Mouse (Mus musculus) embryonic facial prominence, embryonic 15.5 days (tissue): Measurements from ENCODE around the gene Chmp6. TPM values are rescaled to one million over a fixed set of nuclear protein-coding genes. Genes with fewer than 3 reads are reported as not detected.
A peak's percentile ranks its signal among the peaks of the same experiment; 100 is the strongest.

Experiments
- ATAC-seq: fragments of 200-750 bp; cut with Nextera tagmentation; 2 replicates; pipeline ENCODE4 v1.8.0; 2017; ENCODE audit warnings: low read depth, moderate TSS enrichment; ENCODE audit not compliant: insufficient number of reproducible peaks, low FRiP score, low TSS enrichment
- H3K27ac ChIP-seq: fragments of 300-500 bp; sonication (generic); replicated peaks from 2 replicates; pipeline ENCODE4 v1.5.1; 2015; ENCODE audit warnings: mild to moderate bottlenecking, inconsistent platforms
- H3K27me3 ChIP-seq: fragments of 300-500 bp; sonication (generic); 2 replicates; pipeline ENCODE4 v1.6.1; 2015; ENCODE audit warnings: inconsistent platforms
- H3K36me3 ChIP-seq: fragments of 300-500 bp; sonication (generic); 2 replicates; pipeline ENCODE4 v1.6.1; 2015; ENCODE audit warnings: mild to moderate bottlenecking, inconsistent platforms
- H3K4me1 ChIP-seq: fragments of 300-500 bp; sonication (generic); 2 replicates; pipeline ENCODE4 v1.6.1; 2015; ENCODE audit warnings: inconsistent platforms
- H3K4me2 ChIP-seq: fragments of 300-500 bp; sonication (generic); replicated peaks from 2 replicates; pipeline ENCODE4 v1.6.1; 2015; ENCODE audit warnings: mild to moderate bottlenecking, inconsistent platforms
- H3K4me3 ChIP-seq: fragments of 300-500 bp; sonication (generic); replicated peaks from 2 replicates; pipeline ENCODE4 v1.5.1; 2015; ENCODE audit warnings: mild to moderate bottlenecking, inconsistent platforms
- H3K9ac ChIP-seq: fragments of 300-500 bp; sonication (generic); 2 replicates; pipeline ENCODE4 v1.6.1; 2015; ENCODE audit warnings: inconsistent platforms
- H3K9me3 ChIP-seq: fragments of 300-500 bp; sonication (generic); replicated peaks from 2 replicates; pipeline ENCODE4 v1.6.1; 2016; ENCODE audit warnings: inconsistent platforms
- WGBS: fragments of 180-500 bp; shearing (Covaris S2); methylation state at CpG from one replicate; pipeline ENCODE4 v1.1.7; 2015; 5-methylcytosine and 5-hydroxymethylcytosine counted together
- polyA plus RNA-seq: library from polyadenylated mRNA; unstranded; fragments of >200 nt; fragmentation: Nextera tagmentation; extraction: Ambion mirVana; gene quantifications from 2 replicates; pipeline ENCODE4 v1.2.1, GENCODE M21; 2015

Gene Chmp6
- polyA plus RNA-seq, 1 experiment from 2014 or later: 93.8 TPM

DNA sequence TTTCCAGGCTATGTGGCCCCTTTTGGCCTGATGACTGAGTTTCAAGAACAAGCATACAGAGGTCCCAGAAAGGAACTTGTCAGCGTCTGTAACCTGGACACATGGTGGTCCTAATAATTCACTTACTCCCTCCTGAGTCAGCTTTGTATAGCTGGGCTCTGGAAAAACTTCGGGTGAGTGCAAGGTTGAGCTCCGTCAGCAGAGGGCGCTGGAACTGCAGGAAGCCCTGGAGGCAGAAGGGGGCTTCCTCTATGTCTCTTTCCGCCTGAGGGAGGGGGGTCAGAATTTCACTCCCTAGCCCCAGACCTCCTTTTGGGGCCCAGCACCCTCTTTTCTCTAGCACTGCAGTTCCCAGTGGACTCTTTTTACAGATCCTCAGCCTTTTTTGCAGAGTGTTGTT is 3.8 kb upstream of the Chmp6 start:
- no peak for ATAC-seq
- H3K4me2 ChIP-seq: peak overlapping the region; percentile 30
- H3K9ac ChIP-seq: no peak overlapping the region

DNA sequence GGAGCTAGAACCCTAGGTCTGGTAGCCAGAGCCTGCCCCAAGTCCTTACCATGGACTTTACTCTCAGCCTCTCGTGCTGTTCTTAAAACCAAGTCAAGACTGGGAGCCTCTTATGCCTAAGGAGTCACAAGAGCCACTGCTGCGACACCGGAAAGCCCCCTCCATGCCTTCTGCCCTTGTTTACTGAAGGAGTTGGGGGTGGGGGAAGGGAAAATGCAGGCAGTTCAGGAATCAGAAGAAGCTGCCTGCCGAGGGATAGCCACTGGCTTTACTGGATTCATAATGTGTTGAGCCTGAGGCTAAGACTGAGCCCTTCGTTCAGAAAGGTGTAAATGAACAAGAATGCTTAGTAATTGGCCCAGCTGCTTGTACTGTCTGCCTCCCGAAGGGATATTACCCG is 396 bp upstream of the Chmp6 start:
- peak overlapping the region; percentile 66 for H3K4me3 ChIP-seq
- peak overlapping the region; percentile 67; the same call in 1 of the 2 replicates for H3K27ac ChIP-seq
- H3K9ac ChIP-seq: 0 out of 2 replicates have a peak overlapping the region, but pooled peaks have one; percentile 85
- no peak for ATAC-seq
- H3K9me3 ChIP-seq: no peaks in the 10 kb centered on the region
- peak overlapping the region; percentile 83 for H3K4me2 ChIP-seq
- peaks cover 40% of the 10 kb centered on the region for H3K4me1 ChIP-seq
- H3K36me3 ChIP-seq: peaks cover 23% of the 10 kb centered on the region
- 0 out of 2 replicates have a peak, but pooled peaks cover 8% of the 10 kb centered on the region for H3K27me3 ChIP-seq
- WGBS: 8% methylated on average over 7 of the region's 7 CpGs

More for the DNA sequence above, 3.8 kb upstream of the Chmp6 start:
- H3K36me3 ChIP-seq: no peaks in the 10 kb centered on the region
- H3K4me3 ChIP-seq: no peak overlapping the region
- peaks cover 19% of the 10 kb centered on the region for H3K4me1 ChIP-seq
- WGBS: under 1% methylated on average over 5 of the region's 5 CpGs
- H3K27ac ChIP-seq: no peak overlapping the region
- no peaks in the 10 kb centered on the region for H3K9me3 ChIP-seq
- H3K27me3 ChIP-seq: peaks cover 17% of the 10 kb centered on the region; the same call in 1 of the 2 replicates

DNA sequence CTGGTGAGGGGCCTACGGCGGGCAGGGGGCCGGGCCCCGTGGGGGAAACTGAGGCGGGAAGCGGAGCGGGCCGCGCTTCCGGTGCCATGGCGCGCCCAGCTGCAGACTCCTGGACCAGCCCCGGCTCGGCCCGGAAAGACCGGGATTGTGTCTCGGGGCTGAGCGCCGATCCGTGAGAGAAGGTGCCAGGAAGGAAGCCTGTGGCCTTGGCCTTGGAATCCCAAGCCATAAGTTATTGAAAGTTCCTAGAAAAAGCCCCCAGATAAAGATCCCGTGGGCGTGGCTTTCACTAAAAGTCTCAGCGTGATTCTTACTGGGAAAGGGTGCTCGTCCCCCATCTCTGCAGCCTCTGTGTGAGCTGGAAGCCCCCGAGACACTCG is 684 bp downstream of the Chmp6 start:
- peak overlapping the region; percentile 67 for H3K27ac ChIP-seq
- H3K9me3 ChIP-seq: no peaks in the 10 kb centered on the region
- H3K4me1 ChIP-seq: peaks cover 40% of the 10 kb centered on the region
- H3K27me3 ChIP-seq: 0 out of 2 replicates have a peak, but pooled peaks cover under 1% of the 10 kb centered on the region
- peak overlapping the region; percentile 66 for H3K4me3 ChIP-seq
- WGBS: under 1% methylated on average over 26 of the region's 26 CpGs
- 0 out of 2 replicates have a peak, but pooled peaks have one; percentile 11 for ATAC-seq
- H3K4me2 ChIP-seq: peak overlapping the region; percentile 83
- H3K36me3 ChIP-seq: peaks cover 34% of the 10 kb centered on the region
- peak overlapping the region; percentile 85 for H3K9ac ChIP-seq

DNA sequence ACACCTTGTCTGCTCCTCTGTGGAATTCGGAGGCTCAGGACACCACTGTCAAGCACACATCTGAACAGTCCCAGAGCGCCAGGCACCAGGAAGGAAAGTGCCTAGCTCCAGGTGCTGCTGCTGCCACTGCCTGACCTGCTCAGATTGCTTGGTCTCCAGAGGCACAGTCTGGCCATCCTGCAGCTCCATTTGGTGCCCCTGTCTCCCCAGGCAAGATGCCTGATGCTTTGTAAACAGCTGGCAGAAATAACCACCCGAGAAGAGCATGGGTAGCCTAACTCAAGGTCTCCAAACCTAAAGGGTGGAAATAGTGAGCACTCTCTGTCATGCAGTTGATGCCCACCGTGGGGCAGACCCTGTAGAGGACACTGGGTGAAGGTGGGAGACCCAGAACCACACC is 1.1 kb downstream of the Chmp6 start:
- Histone ChIP-seq H3K9me3 (no peaks in the 10 kb centered on the region), H3K9ac (peak overlapping the region; percentile 85), H3K36me3 (peaks cover 38% of the 10 kb centered on the region), H3K4me3 (peak overlapping the region; percentile 66), H3K27ac (peak overlapping the region; percentile 67; the same call in 1 of the 2 replicates), H3K27me3 (no peaks in the 10 kb centered on the region), H3K4me1 (peaks cover 40% of the 10 kb centered on the region), H3K4me2 (peak overlapping the region; percentile 83)
- ATAC-seq: no peak
- 14% methylated on average over 4 of the region's 4 CpGs for WGBS

DNA sequence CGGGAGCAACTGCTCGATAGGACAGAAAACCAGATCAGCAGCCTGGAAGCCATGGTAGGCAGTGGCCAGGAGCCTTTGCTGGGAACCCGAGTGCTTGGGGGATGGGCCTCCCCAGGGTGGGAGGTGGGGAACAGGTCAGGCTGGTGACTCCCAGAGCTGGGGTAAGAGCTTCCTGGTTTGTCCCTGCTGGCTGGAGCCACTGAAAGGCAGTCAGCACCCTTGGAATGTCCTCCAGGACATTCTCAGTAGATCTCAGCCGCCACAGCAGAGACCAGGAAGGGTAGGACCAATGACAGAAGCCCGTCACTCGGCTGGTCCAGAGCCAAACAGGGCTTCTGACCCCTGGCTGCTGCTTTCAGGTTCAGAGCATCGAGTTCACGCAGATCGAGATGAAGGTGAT is 2.4 kb downstream of the Chmp6 start:
- Histone ChIP-seq H3K4me1 (peaks cover 35% of the 10 kb centered on the region), H3K4me3 (no peak overlapping the region), H3K9ac (no peak overlapping the region), H3K27me3 (no peaks in the 10 kb centered on the region), H3K36me3 (peaks cover 49% of the 10 kb centered on the region), H3K9me3 (no peaks in the 10 kb centered on the region), H3K4me2 (no peak overlapping the region; the same call in 1 of the 2 replicates), H3K27ac (peak overlapping the region; percentile 31; the same call in 1 of the 2 replicates)
- no peak for ATAC-seq
- 78% methylated on average over 9 of the region's 9 CpGs for WGBS

DNA sequence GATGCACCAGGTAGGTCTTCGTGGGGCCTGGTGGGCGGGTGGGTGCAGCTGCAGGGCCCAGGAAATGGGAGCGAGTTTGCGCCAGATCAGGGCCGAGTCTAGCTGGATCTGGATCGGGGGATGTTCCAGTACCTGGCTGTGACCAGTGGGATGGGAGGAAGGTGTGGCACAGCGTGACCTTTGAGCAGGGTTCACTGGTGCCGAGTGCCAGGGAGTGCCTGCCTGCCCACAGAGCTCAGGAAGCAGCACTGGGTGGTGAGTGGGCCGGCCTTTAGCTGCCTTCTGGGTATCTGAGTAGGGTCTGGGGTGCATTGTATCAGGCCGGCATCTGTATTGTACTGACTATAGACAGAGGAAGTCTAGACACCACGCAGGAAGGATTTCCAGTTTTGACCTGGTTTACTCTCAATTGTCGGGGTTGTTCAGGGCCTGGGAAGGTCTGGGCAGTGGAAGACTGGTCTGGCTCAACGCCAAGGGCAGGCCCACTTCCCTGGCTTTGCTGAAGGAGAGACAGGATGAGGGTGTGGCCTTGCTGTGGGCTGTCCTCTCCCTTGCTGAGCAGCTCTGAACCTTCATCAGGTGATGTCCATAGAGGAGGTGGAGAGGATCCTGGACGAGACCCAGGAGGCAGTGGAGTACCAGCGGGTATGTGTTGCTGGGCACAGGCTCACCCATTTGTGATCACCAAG is 3.0 kb downstream of the Chmp6 start:
- Histone ChIP-seq H3K27me3 (no peaks in the 10 kb centered on the region), H3K9me3 (no peaks in the 10 kb centered on the region), H3K9ac (no peak overlapping the region), H3K4me2 (no peak overlapping the region), H3K4me3 (no peak overlapping the region), H3K36me3 (peaks cover 49% of the 10 kb centered on the region), H3K4me1 (peaks cover 35% of the 10 kb centered on the region), H3K27ac (peak overlapping the region; percentile 31; the same call in 1 of the 2 replicates)
- 83% methylated on average over 15 of the region's 15 CpGs for WGBS
- ATAC-seq: no peak

DNA sequence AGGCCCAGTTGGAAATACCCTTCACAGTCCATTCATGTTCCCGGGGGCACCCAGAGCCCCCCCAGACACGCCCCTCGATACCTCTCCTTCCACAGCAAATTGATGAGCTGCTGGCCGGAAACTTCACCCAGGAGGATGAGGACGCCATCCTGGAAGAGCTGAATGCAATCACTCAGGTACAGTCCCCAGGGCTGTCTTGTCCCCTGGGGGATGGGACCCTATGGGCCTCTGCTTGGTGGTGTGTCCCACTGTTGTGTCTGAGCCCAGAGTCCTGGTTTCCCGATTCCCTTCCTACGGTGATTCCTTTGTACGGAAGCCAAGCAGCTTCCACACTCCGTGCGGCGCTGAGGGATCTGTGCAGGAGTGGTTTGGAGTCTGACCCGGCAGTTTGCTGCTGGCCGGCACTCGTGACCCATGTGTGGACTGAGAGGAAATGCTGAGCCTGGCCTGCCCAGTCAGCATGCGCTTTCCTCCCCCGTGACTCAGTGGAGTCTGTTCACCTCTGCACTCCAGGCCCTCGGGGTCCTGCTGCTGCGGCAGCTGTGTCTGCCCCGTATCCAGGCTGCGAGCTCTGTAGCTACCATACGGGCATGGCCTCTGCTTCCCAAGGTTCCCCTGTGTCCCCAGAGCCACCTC is 3.7 kb downstream of the Chmp6 start:
- WGBS: 91% methylated on average over 21 of the region's 21 CpGs
- H3K9ac ChIP-seq: no peak overlapping the region
- no peak overlapping the region for H3K4me2 ChIP-seq
- H3K4me3 ChIP-seq: no peak overlapping the region
- peaks cover 35% of the 10 kb centered on the region for H3K4me1 ChIP-seq
- H3K9me3 ChIP-seq: no peaks in the 10 kb centered on the region
- no peak for ATAC-seq
- H3K27ac ChIP-seq: no peak overlapping the region
- H3K27me3 ChIP-seq: no peaks in the 10 kb centered on the region
- H3K36me3 ChIP-seq: peaks cover 49% of the 10 kb centered on the region

DNA sequence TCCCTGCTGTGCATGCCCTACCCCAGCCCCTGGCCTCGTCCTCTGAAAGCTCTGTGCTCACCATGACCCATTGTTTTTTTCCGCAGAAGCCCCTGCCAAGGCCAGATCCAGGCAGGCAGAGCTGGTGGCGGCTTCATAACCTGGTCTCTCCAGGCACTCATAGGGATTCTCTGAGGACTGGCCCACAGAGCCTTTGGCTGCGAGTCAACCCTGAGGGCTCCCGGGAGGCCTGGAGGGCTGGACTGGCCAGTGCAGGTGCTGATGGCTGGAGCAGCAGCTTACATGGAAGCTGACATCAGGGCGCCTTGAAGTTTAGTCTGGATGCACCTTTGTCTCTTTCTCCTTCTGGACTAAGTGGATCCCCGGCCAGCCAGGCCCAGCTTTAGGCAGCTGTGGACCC is 5.3 kb downstream of the Chmp6 start:
- Histone ChIP-seq H3K36me3 (peaks cover 49% of the 10 kb centered on the region), H3K9ac (no peak overlapping the region), H3K27ac (no peak overlapping the region), H3K27me3 (no peaks in the 10 kb centered on the region), H3K4me2 (no peak overlapping the region), H3K4me3 (no peak overlapping the region), H3K9me3 (no peaks in the 10 kb centered on the region), H3K4me1 (peaks cover 25% of the 10 kb centered on the region)
- ATAC-seq: no peak
- WGBS: 87% methylated on average over 7 of the region's 7 CpGs

DNA sequence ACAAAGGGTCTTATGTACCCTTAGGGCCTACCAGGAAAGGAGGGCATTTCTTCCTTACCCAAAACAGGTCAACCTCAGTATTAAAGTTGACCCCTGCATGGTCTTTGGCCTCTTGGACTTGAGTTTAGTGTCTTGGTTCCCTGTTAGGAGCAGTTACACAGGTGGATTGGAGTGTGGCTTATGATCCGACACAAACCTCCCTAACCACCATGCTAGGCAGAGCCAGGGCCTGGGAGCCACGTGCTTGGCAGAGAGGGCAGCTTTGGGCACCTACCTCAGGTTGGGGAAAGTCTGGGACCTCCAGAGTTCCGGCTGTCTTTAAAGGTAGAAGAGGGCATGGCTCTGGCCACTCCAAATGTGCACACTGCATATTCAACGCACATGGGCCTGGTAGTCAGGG is 6.2 kb downstream of the Chmp6 start:
- Histone ChIP-seq H3K27ac (no peak overlapping the region), H3K9me3 (no peaks in the 10 kb centered on the region), H3K4me2 (no peak overlapping the region), H3K4me1 (peaks cover 21% of the 10 kb centered on the region), H3K4me3 (no peak overlapping the region), H3K27me3 (no peaks in the 10 kb centered on the region), H3K9ac (no peak overlapping the region), H3K36me3 (peaks cover 49% of the 10 kb centered on the region)
- 90% methylated on average over 4 of the region's 4 CpGs for WGBS
- no peak for ATAC-seq

DNA sequence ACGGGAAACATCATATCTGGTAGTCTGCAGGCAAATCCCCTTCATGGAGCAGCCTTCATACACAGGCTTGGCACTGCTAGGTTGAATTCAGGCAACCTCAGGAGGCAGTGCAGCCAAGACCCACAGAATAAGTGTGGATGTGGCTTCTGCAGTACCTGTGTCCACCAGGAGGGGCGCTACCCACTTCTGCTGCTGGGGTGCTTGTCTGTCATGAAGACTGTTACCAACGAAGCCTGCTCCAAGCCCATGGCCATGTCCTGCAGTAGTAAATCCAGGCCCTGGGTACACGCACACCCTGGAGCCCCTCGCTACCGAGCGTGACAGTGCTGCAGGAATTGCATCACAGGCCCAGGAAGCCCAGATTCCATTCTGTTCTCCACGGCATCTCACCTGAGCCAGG is 6.7 kb downstream of the Chmp6 start:
- H3K4me3 ChIP-seq: no peak overlapping the region
- H3K9me3 ChIP-seq: no peaks in the 10 kb centered on the region
- H3K27ac ChIP-seq: no peak overlapping the region
- no peak for ATAC-seq
- H3K4me1 ChIP-seq: peaks cover 17% of the 10 kb centered on the region
- no peak overlapping the region for H3K4me2 ChIP-seq
- H3K9ac ChIP-seq: no peak overlapping the region
- no peaks in the 10 kb centered on the region for H3K27me3 ChIP-seq
- peaks cover 49% of the 10 kb centered on the region for H3K36me3 ChIP-seq
- 58% methylated on average over 8 of the region's 8 CpGs for WGBS

DNA sequence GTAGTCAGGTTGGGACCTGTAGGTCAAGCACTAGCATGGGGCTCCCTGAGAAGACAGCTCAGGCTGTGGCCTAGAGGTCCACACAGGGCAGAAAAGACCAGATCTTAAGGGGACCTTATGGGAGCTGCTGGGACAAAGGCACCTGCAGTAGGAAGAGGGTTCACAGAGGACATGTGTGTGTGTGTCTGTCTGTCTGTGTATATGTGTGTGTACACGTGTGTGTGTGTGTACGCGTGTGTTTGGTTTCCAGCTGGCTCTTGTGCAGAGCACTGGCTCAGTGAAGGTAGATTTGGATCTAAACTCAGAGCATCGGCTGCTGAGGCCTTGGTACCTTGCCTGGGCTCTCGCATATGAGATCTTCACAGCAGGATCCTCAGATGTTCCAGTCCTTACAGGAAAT is 7.4 kb downstream of the Chmp6 start:
- no peak overlapping the region for H3K4me2 ChIP-seq
- H3K36me3 ChIP-seq: peaks cover 48% of the 10 kb centered on the region

More for the DNA sequence above, 7.4 kb downstream of the Chmp6 start:
- Histone ChIP-seq H3K9me3 (no peaks in the 10 kb centered on the region), H3K9ac (no peak overlapping the region), H3K27ac (no peak overlapping the region), H3K4me1 (peaks cover 9% of the 10 kb centered on the region), H3K27me3 (no peaks in the 10 kb centered on the region), H3K4me3 (no peak overlapping the region)
- no peak for ATAC-seq
- 93% methylated on average over 5 of the region's 5 CpGs for WGBS
